Mouse (Mus musculus) neural tube, embryonic 11.5 days (tissue): ENCODE measurements around the gene Caskin1. TPM values are rescaled to one million over a fixed set of nuclear protein-coding genes. Genes with fewer than 3 reads are reported as not detected.
A peak's percentile ranks its signal among the peaks of the same experiment; 100 is the strongest.

Experiments used
- ATAC-seq: fragments of 200-750 bp; cut with Nextera tagmentation; 2 replicates; pipeline ENCODE4 v1.8.0; 2017; ENCODE audit warnings: moderate number of reproducible peaks, mild to moderate bottlenecking, moderate TSS enrichment, moderate library complexity; ENCODE audit not compliant: insufficient read depth, low FRiP score, low TSS enrichment
- DNase-seq: peaks from one replicate; pipeline ENCODE4 v3.0.0-alpha.2; 2015; ENCODE audit warnings: low spot score
- H3K27ac ChIP-seq: fragments of 300-500 bp; sonication (generic); 2 replicates; pipeline ENCODE4 v1.5.1; 2014; ENCODE audit warnings: low read depth, mild to moderate bottlenecking, low read length
- H3K27me3 ChIP-seq: fragments of 300-500 bp; sonication (generic); 2 replicates; pipeline ENCODE4 v1.6.1; 2014; ENCODE audit warnings: mild to moderate bottlenecking, low read length, mixed read lengths; ENCODE audit not compliant: control insufficient read depth, insufficient read depth
- H3K36me3 ChIP-seq: fragments of 300-500 bp; sonication (generic); 2 replicates; pipeline ENCODE4 v1.6.1; 2014; ENCODE audit warnings: mild to moderate bottlenecking, low read length, moderate library complexity, mixed read lengths; ENCODE audit not compliant: control insufficient read depth, insufficient read depth
- H3K4me1 ChIP-seq: fragments of 300-500 bp; sonication (generic); 2 replicates; pipeline ENCODE4 v1.6.1; 2014; ENCODE audit warnings: low read length, mixed read lengths; ENCODE audit not compliant: control insufficient read depth, insufficient read depth
- H3K4me2 ChIP-seq: fragments of 300-500 bp; sonication (generic); 2 replicates; pipeline ENCODE4 v1.6.1; 2014; ENCODE audit warnings: low read depth, mild to moderate bottlenecking, moderate library complexity
- H3K4me3 ChIP-seq: fragments of 300-500 bp; sonication (generic); 2 replicates; pipeline ENCODE4 v1.5.1; 2014; ENCODE audit warnings: low read depth, low read length
- H3K9ac ChIP-seq: fragments of 300-500 bp; sonication (generic); 2 replicates; pipeline ENCODE4 v1.6.1; 2014; ENCODE audit warnings: mild to moderate bottlenecking, low read length
- H3K9me3 ChIP-seq: fragments of 300-500 bp; sonication (generic); 2 replicates; pipeline ENCODE4 v1.6.1; 2016; ENCODE audit warnings: low read length; ENCODE audit not compliant: control insufficient read depth
- WGBS: fragments of 180-500 bp; shearing (Covaris S2); extraction: QIAGEN DNeasy Blood & Tissue Kit; methylation state at CpG from one replicate; pipeline ENCODE4 v1.1.7; 2014; 5-methylcytosine and 5-hydroxymethylcytosine counted together
- polyA plus RNA-seq: library from polyadenylated mRNA; unstranded; fragments of >200 nt; fragmentation: Nextera tagmentation; extraction: Ambion mirVana; gene quantifications from 2 replicates; pipeline ENCODE4 v1.2.1, GENCODE M21; 2014

The Caskin1 gene
- polyA plus RNA-seq, 1 experiment from 2014 or later = 7.4 TPM

- WGBS = 95% methylated on average over 10 of the region's 10 CpGs
- Histone ChIP-seq H3K4me1 (peaks cover 18% of the 10 kb centered on the region), H3K27me3 (no peaks in the 10 kb centered on the region), H3K36me3 (peaks cover 14% of the 10 kb centered on the region), H3K4me3 (no peak overlapping the region), H3K9me3 (no peaks in the 10 kb centered on the region), H3K27ac (no peak overlapping the region), H3K9ac (no peak overlapping the region), H3K4me2 (no peak overlapping the region)
- DNase-seq (no peak), ATAC-seq (no peak)
These were observed 12.2 kb upstream of the Caskin1 start for GRCm38 (mm10) chr17:24476022-24476776.

- Histone ChIP-seq H3K36me3 (peaks cover 14% of the 10 kb centered on the region), H3K4me1 (peaks cover 7% of the 10 kb centered on the region), H3K27ac (no peak overlapping the region), H3K4me2 (no peak overlapping the region), H3K9me3 (no peaks in the 10 kb centered on the region), H3K4me3 (no peak overlapping the region), H3K9ac (no peak overlapping the region), H3K27me3 (no peaks in the 10 kb centered on the region)
- ATAC-seq (no peak), DNase-seq (no peak)
- 94% methylated on average over 20 of the region's 20 CpGs for WGBS
These were observed 11.1 kb upstream of the Caskin1 start for GRCm38 (mm10) chr17:24477053-24477984.

GRCm38 (mm10) chr17:24477985-24478600 lies 10.3 kb upstream of the Caskin1 start:
- Histone ChIP-seq H3K4me1 (peaks cover 4% of the 10 kb centered on the region), H3K4me2 (peak overlapping the region; percentile 51), H3K9me3 (no peaks in the 10 kb centered on the region), H3K9ac (peak overlapping the region; percentile 60), H3K27me3 (no peaks in the 10 kb centered on the region), H3K36me3 (peaks cover 14% of the 10 kb centered on the region), H3K4me3 (peak overlapping the region; percentile 81), H3K27ac (no peak overlapping the region)
- DNase-seq (no peak), ATAC-seq (peak; percentile 25)
- 57% methylated on average over 11 of the region's 11 CpGs for WGBS

GRCm38 (mm10) chr17:24478663-24479380 lies 9.6 kb upstream of the Caskin1 start, which contains the start of gene Mlst8:
Gene Mlst8 (minus strand): TSS chr17:24479078.
- H3K27me3 ChIP-seq = no peaks in the 10 kb centered on the region
- no peaks in the 10 kb centered on the region for H3K9me3 ChIP-seq
- peak within 1 kb of the TSS; percentile 51 for H3K4me2 ChIP-seq
- H3K27ac ChIP-seq = peak within 1 kb of the TSS; percentile 94
- ATAC-seq = peak; percentile 87
- WGBS = 0% methylated on average over 48 of the region's 48 CpGs
- peak within 1 kb of the TSS; percentile 89 for H3K9ac ChIP-seq
- peaks cover 4% of the 10 kb centered on the region for H3K4me1 ChIP-seq
- peaks cover 14% of the 10 kb centered on the region for H3K36me3 ChIP-seq
- peak; percentile 97 for DNase-seq
- peak within 1 kb of the TSS; percentile 81 for H3K4me3 ChIP-seq

GRCm38 (mm10) chr17:24479431-24479830 lies 9.0 kb upstream of the Caskin1 start:
- DNase-seq (no peak), ATAC-seq (no peak)
- Histone ChIP-seq H3K4me1 (peaks cover 4% of the 10 kb centered on the region), H3K4me2 (peak overlapping the region; percentile 51), H3K27me3 (no peaks in the 10 kb centered on the region), H3K9me3 (no peaks in the 10 kb centered on the region), H3K9ac (no peak overlapping the region), H3K4me3 (peak overlapping the region; percentile 81), H3K36me3 (peaks cover 12% of the 10 kb centered on the region), H3K27ac (no peak overlapping the region)
- WGBS = 37% methylated on average over 1 of the region's 1 CpGs

GRCm38 (mm10) chr17:24480201-24480826 lies 8.1 kb upstream of the Caskin1 start:
- ATAC-seq (no peak), DNase-seq (no peak)
- H3K27me3 ChIP-seq = no peaks in the 10 kb centered on the region
- H3K9ac ChIP-seq = no peak overlapping the region
- no peaks in the 10 kb centered on the region for H3K9me3 ChIP-seq
- 64% methylated on average over 3 of the region's 3 CpGs for WGBS
- peaks cover 10% of the 10 kb centered on the region for H3K36me3 ChIP-seq
- H3K27ac ChIP-seq = no peak overlapping the region
- H3K4me2 ChIP-seq = no peak overlapping the region
- peaks cover 4% of the 10 kb centered on the region for H3K4me1 ChIP-seq
- no peak overlapping the region for H3K4me3 ChIP-seq

- Histone ChIP-seq H3K9me3 (no peaks in the 10 kb centered on the region), H3K4me2 (no peak overlapping the region), H3K4me3 (no peak overlapping the region), H3K9ac (no peak overlapping the region), H3K4me1 (peaks cover 4% of the 10 kb centered on the region), H3K27me3 (no peaks in the 10 kb centered on the region), H3K36me3 (peaks cover 4% of the 10 kb centered on the region; the same call in 1 of the 2 replicates), H3K27ac (no peak overlapping the region)
- ATAC-seq = no peak
- DNase-seq = no peak
- WGBS = 95% methylated on average over 20 of the region's 20 CpGs
These were observed 7.2 kb upstream of the Caskin1 start for GRCm38 (mm10) chr17:24481027-24481815.
